Mouse (Mus musculus): ENCODE measurements around the gene Lingo3. TPM values are rescaled to one million over a fixed set of nuclear protein-coding genes. Genes with fewer than 3 reads are reported as not detected.
A peak's percentile ranks its signal among the peaks of the same experiment; 100 is the strongest.

Gene Lingo3
- polyA plus RNA-seq (2015; fragmentation: Nextera tagmentation; extraction: Ambion mirVana), result 0.12 and 0.17 TPM in 2 replicates

DNA sequence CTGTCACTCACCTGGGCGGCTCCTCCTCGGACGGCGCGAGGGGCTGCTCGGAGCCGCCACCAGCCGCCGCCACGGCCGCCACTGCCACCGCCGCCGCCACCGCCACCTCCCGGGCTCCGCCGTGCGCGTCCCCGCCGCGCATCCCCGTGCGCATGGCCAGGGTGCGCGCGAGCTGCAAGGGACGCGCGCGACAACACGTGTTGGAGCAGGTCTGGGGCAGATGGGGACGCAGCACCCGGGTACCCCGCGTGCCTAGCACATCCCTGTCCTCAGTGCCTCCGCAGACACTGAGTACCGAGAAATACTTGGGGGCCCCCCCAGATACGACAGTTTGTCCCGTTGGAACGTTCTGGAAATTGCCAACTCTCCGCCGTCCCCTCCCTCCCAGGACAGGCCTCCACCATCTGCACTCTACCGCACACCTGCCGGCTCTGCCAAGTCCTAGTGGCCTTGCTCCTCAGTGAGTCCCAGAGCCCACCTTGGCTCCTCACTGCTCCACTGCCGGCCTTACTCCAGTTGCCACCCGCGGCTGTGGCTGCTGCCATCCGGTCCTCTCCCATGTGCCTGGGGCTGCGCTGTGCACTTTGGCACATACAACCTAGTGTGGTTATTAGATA, at the start of gene Lingo3:
TSS of gene Lingo3 (minus strand) at position 109 of the 617 bp plus-strand sequence.
- TF ChIP-seq CTCF (IDR thresholded peaks at IDR 0.05; ENCODE audit: low read depth), result no peak
- no peak for TF ChIP-seq EP300 (optimal IDR thresholded peaks at IDR 0.05)
- peaks cover 4% of the 10 kb centered on the region; the same call in 1 of the 2 replicates for H3K27me3 ChIP-seq (ENCODE audit: control insufficient read depth, insufficient read depth, low read length)
- 0 out of 2 replicates have a peak, but pooled peaks have one; percentile 9 for ATAC-seq (ENCODE audit: low FRiP score, low TSS enrichment)
- peak within 1 kb of the TSS; percentile 41 for H3K4me3 ChIP-seq (ENCODE audit: low read depth, low read length)
- H3K27ac ChIP-seq (replicated peaks), result no peak within 1 kb of the TSS
- 0 out of 2 replicates have a peak, but pooled peaks cover 2% of the 10 kb centered on the region for H3K4me1 ChIP-seq (replicated peaks; ENCODE audit: control insufficient read depth, insufficient read depth)
- 5% methylated on average over 41 of the region's 51 CpGs for WGBS
- H3K9ac ChIP-seq (ENCODE audit: low read length), result peak within 1 kb of the TSS; percentile 43; the same call in 1 of the 2 replicates
- DNase-seq (ENCODE audit: low spot score), result no peak
- H3K4me2 ChIP-seq (replicated peaks; ENCODE audit: low read depth), result peak within 1 kb of the TSS; percentile 62
- no peaks in the 10 kb centered on the region for H3K9me3 ChIP-seq (ENCODE audit: control insufficient read depth, low read length)
- no peaks in the 10 kb centered on the region for H3K36me3 ChIP-seq (ENCODE audit: control insufficient read depth, insufficient read depth, low read length)

DNA sequence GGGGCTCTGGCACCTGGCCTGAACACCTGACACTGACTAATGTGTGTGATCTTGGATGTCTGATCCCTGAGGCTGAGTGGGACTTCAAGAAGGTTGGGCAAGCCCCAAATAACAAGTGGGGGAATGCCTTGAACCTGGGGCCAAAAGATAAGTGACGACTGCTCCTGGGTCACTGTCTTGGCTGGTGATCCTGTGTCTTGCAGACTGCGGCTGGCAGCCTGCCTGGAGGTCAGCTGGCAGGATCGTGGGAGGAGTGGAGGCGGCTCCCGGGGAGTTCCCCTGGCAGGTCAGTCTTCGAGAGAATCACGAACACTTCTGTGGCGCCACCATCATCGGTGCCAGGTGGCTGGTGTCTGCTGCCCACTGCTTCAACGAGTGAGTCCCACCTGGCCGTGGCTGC, 43.3 kb upstream of the Lingo3 start:
- H3K4me3 ChIP-seq (ENCODE audit: low read depth, low read length), result no peak overlapping the region
- no peaks in the 10 kb centered on the region for H3K36me3 ChIP-seq (ENCODE audit: control insufficient read depth, insufficient read depth, low read length)
- H3K9me3 ChIP-seq (ENCODE audit: control insufficient read depth, low read length), result no peaks in the 10 kb centered on the region
- H3K4me2 ChIP-seq (replicated peaks; ENCODE audit: low read depth), result no peak overlapping the region
- ATAC-seq (ENCODE audit: low FRiP score, low TSS enrichment) (no peak), DNase-seq (ENCODE audit: low spot score) (no peak)
- no peaks in the 10 kb centered on the region for H3K27me3 ChIP-seq (ENCODE audit: control insufficient read depth, insufficient read depth, low read length)
- WGBS, result 51% methylated on average over 11 of the region's 11 CpGs
- H3K27ac ChIP-seq (replicated peaks), result no peak overlapping the region
- TF ChIP-seq CTCF (IDR thresholded peaks at IDR 0.05; ENCODE audit: low read depth), result no peak
- no peak for TF ChIP-seq EP300 (optimal IDR thresholded peaks at IDR 0.05)
- H3K9ac ChIP-seq (ENCODE audit: low read length), result no peak overlapping the region
- no peaks in the 10 kb centered on the region for H3K4me1 ChIP-seq (replicated peaks; ENCODE audit: control insufficient read depth, insufficient read depth)

DNA sequence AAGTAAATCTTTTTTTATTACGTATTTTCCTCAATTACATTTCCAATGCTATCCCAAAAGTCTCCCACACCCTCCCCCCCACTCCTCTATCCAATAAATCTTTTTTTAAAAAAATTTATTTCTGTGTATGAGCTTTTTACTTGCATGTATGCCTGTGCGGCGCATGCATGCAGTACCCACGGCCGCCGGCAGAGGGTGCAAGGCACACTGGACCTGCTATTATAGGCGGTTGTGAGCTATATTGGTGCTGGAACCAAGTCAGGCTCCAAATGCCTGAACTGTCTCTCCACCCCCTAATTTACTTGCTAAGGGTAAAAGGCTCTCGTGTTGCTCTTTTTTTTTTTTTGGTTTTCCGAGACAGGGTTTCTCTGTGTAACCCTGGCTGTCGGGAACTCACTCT, 37.5 kb upstream of the Lingo3 start:
- no peak overlapping the region for H3K9ac ChIP-seq (ENCODE audit: low read length)
- no peak overlapping the region for H3K4me3 ChIP-seq (ENCODE audit: low read depth, low read length)
- ATAC-seq (ENCODE audit: low FRiP score, low TSS enrichment) (no peak; the same call in 1 of the 2 replicates), DNase-seq (ENCODE audit: low spot score) (peak; percentile 79)
- H3K9me3 ChIP-seq (ENCODE audit: control insufficient read depth, low read length), result no peaks in the 10 kb centered on the region
- no peaks in the 10 kb centered on the region for H3K27me3 ChIP-seq (ENCODE audit: control insufficient read depth, insufficient read depth, low read length)
- no peaks in the 10 kb centered on the region for H3K36me3 ChIP-seq (ENCODE audit: control insufficient read depth, insufficient read depth, low read length)
- no peak overlapping the region for H3K4me2 ChIP-seq (replicated peaks; ENCODE audit: low read depth)
- no peaks in the 10 kb centered on the region for H3K4me1 ChIP-seq (replicated peaks; ENCODE audit: control insufficient read depth, insufficient read depth)
- 32% methylated on average over 10 of the region's 10 CpGs for WGBS
- H3K27ac ChIP-seq (replicated peaks), result no peak overlapping the region
- TF ChIP-seq CTCF (IDR thresholded peaks at IDR 0.05; ENCODE audit: low read depth) (peak; percentile 81), EP300 (optimal IDR thresholded peaks at IDR 0.05) (no peak)

DNA sequence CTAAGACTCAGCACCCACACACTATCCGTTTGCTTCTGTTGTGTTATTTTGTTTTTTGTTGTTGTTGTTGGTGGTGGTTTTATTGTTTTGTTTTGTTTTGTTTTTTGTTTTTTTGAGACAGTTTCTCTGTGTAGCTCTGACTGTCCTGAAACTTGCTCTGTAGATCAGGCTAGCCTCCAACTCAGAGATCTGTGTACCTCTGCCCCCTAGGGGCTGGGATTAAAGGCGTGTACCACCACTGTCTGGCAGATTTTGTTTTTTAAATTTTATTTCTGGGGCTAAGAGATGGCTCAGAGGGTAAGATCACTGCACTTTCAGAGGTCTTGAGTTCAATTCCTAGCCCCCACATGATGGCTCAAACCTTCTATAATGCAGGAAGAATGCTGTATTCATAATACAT, 37.1 kb upstream of the Lingo3 start:
- ATAC-seq (ENCODE audit: low FRiP score, low TSS enrichment) (no peak), DNase-seq (ENCODE audit: low spot score) (no peak)
- Histone ChIP-seq H3K9ac (ENCODE audit: low read length) (no peak overlapping the region), H3K9me3 (ENCODE audit: control insufficient read depth, low read length) (no peaks in the 10 kb centered on the region), H3K36me3 (ENCODE audit: control insufficient read depth, insufficient read depth, low read length) (no peaks in the 10 kb centered on the region), H3K4me3 (ENCODE audit: low read depth, low read length) (no peak overlapping the region), H3K4me2 (replicated peaks; ENCODE audit: low read depth) (no peak overlapping the region), H3K27ac (replicated peaks) (no peak overlapping the region), H3K4me1 (replicated peaks; ENCODE audit: control insufficient read depth, insufficient read depth) (no peaks in the 10 kb centered on the region), H3K27me3 (ENCODE audit: control insufficient read depth, insufficient read depth, low read length) (no peaks in the 10 kb centered on the region)
- whole genome bisulfite sequencing, result 60% methylated on average over 2 of the region's 2 CpGs
- TF ChIP-seq CTCF (IDR thresholded peaks at IDR 0.05; ENCODE audit: low read depth), result no peak
- TF ChIP-seq EP300 (optimal IDR thresholded peaks at IDR 0.05), result no peak

DNA sequence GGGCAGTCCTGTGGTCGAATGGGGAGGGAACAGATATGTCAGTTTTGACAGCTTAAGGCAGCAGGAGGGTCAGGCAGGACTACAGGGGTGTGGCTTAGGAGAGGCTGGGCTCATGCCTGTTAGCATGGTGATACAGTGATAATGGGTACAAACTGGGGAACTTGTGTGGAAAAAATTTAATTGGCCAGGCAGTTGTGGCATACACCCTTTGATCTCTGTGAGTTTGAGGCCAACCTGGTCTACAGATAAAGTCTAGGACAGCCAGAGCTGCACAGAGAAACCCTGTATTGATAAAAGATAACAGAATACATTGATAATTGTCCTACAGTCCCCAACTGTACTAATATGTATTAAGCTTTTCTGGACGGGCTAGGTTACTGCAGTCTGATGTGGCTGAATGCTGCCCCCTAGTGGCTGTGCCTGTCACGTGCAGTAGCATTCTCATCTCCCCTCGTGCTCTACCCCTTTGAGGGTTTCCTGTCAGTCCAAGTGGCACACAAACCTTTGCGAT, 36.3 kb upstream of the Lingo3 start:
- Histone ChIP-seq H3K9ac (ENCODE audit: low read length) (no peak overlapping the region), H3K36me3 (ENCODE audit: control insufficient read depth, insufficient read depth, low read length) (no peaks in the 10 kb centered on the region), H3K4me2 (replicated peaks; ENCODE audit: low read depth) (no peak overlapping the region), H3K4me1 (replicated peaks; ENCODE audit: control insufficient read depth, insufficient read depth) (no peaks in the 10 kb centered on the region), H3K27me3 (ENCODE audit: control insufficient read depth, insufficient read depth, low read length) (no peaks in the 10 kb centered on the region), H3K4me3 (ENCODE audit: low read depth, low read length) (no peak overlapping the region), H3K9me3 (ENCODE audit: control insufficient read depth, low read length) (no peaks in the 10 kb centered on the region), H3K27ac (replicated peaks) (no peak overlapping the region)
- DNase-seq (ENCODE audit: low spot score) (peak; percentile 72), ATAC-seq (ENCODE audit: low FRiP score, low TSS enrichment) (peak; percentile 56; the same call in 1 of the 2 replicates)
- WGBS, result 12% methylated on average over 5 of the region's 5 CpGs
- TF ChIP-seq CTCF (IDR thresholded peaks at IDR 0.05; ENCODE audit: low read depth) (peak; percentile 87), EP300 (optimal IDR thresholded peaks at IDR 0.05) (no peak)

DNA sequence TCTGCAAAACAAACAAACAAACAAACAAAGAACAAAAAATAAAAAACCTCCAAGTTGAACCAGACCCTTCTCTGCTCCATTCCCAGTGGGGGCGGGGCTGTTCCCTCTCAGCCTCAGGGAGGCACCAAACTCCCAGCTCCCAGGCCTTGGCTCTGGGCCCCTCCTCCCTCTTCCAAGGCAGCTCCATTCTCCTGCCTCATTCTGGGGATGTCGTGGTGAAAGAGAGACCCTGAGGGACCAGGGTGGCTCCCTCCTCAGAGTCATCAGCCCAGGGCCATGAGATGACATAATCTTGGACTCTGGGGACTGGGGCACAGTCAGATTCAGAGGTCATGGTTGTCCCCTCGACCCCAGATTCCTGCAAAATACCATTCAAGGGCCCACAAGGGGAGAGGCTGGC, 32.8 kb upstream of the Lingo3 start:
- Histone ChIP-seq H3K4me2 (replicated peaks; ENCODE audit: low read depth) (no peak overlapping the region), H3K27me3 (ENCODE audit: control insufficient read depth, insufficient read depth, low read length) (no peaks in the 10 kb centered on the region), H3K27ac (replicated peaks) (no peak overlapping the region), H3K4me3 (ENCODE audit: low read depth, low read length) (no peak overlapping the region), H3K4me1 (replicated peaks; ENCODE audit: control insufficient read depth, insufficient read depth) (no peaks in the 10 kb centered on the region), H3K9me3 (ENCODE audit: control insufficient read depth, low read length) (no peaks in the 10 kb centered on the region), H3K36me3 (ENCODE audit: control insufficient read depth, insufficient read depth, low read length) (no peaks in the 10 kb centered on the region), H3K9ac (ENCODE audit: low read length) (no peak overlapping the region)
- ATAC-seq (ENCODE audit: low FRiP score, low TSS enrichment) (no peak), DNase-seq (ENCODE audit: low spot score) (no peak)
- WGBS, result 27% methylated on average over 3 of the region's 3 CpGs
- TF ChIP-seq EP300 (optimal IDR thresholded peaks at IDR 0.05), result no peak
- TF ChIP-seq CTCF (IDR thresholded peaks at IDR 0.05; ENCODE audit: low read depth), result no peak

All from stomach, postnatal 0 days (tissue).